Mouse (Mus musculus) liver, embryonic 14.5 days (tissue): ENCODE measurements around the gene Gys2. TPM values are rescaled to one million over a fixed set of nuclear protein-coding genes. Genes with fewer than 3 reads are reported as not detected.

Experiments used
- ATAC-seq: fragments of 200-750 bp; cut with Nextera tagmentation; 2 replicates; pipeline ENCODE4 v1.8.0; 2017; ENCODE audit warnings: moderate number of reproducible peaks, mild to moderate bottlenecking, moderate library complexity; ENCODE audit not compliant: insufficient read depth
- DNase-seq, 3 experiments: peaks; one replicate each; pipeline ENCODE4 v3.0.0-alpha.2; 2012 to 2013; ENCODE audit warnings: low read depth in 3 of 3, low spot score in 3 of 3
- H3K27ac ChIP-seq: fragments of 300-500 bp; sonication (generic); 2 replicates; pipeline ENCODE4 v1.5.1; 2014; ENCODE audit warnings: moderate library complexity, mild to moderate bottlenecking, control low read depth, inconsistent platforms
- H3K27me3 ChIP-seq: fragments of 300-500 bp; sonication (generic); 2 replicates; pipeline ENCODE4 v1.6.1; 2014; ENCODE audit warnings: mild to moderate bottlenecking, low read length, moderate library complexity; ENCODE audit not compliant: control insufficient read depth, insufficient read depth
- H3K36me3 ChIP-seq: fragments of 300-500 bp; sonication (generic); replicated peaks from 2 replicates; pipeline ENCODE4 v1.6.1; 2014; ENCODE audit warnings: low read depth; ENCODE audit not compliant: control insufficient read depth, insufficient read depth
- H3K4me1 ChIP-seq, 2 experiments: fragments of 200-500 bp in 1 of 2; fragments of 300-500 bp in 1 of 2; sonication (generic) in 1 of 2; replicated peaks; 2 replicates each; pipeline ENCODE4 v1.6.1; 2012 to 2014; ENCODE audit warnings: antibody characterized with exemption in 1 of 2, inconsistent platforms in 1 of 2, low read length in 1 of 2; ENCODE audit not compliant: control insufficient read depth in 2 of 2, insufficient read depth in 2 of 2
- H3K4me2 ChIP-seq: fragments of 300-500 bp; sonication (generic); 2 replicates; pipeline ENCODE4 v1.6.1; 2014; ENCODE audit warnings: low read depth, mild to moderate bottlenecking, control low read depth, moderate library complexity
- H3K4me3 ChIP-seq, 2 experiments: fragments of 200-500 bp in 1 of 2; fragments of 300-500 bp in 1 of 2; sonication (generic) in 1 of 2; 2 replicates each; pipeline ENCODE4 v1.5.1; 2012 to 2014; ENCODE audit warnings: low read depth in 2 of 2, low read length in 2 of 2, mild to moderate bottlenecking in 2 of 2, control low read depth in 1 of 2, inconsistent platforms in 1 of 2, moderate library complexity in 1 of 2; ENCODE audit not compliant: insufficient read depth in 1 of 2
- H3K9ac ChIP-seq: fragments of 300-500 bp; sonication (generic); replicated peaks from 2 replicates; pipeline ENCODE4 v1.6.1; 2014; ENCODE audit warnings: mild to moderate bottlenecking, control low read depth, moderate library complexity
- H3K9me3 ChIP-seq: fragments of 300-500 bp; sonication (generic); 2 replicates; pipeline ENCODE4 v1.6.1; 2016; ENCODE audit warnings: low read length, mixed read lengths; ENCODE audit not compliant: control insufficient read depth
- CTCF ChIP-seq: IDR thresholded peaks from 2 replicates; pipeline ENCODE4 v1.5.1; 2016; ENCODE audit warnings: antibody characterized with exemption, low read depth, control low read depth
- EP300 ChIP-seq: IDR thresholded peaks from 2 replicates; pipeline ENCODE4 v1.6.1; 2016; ENCODE audit warnings: antibody characterized with exemption, low read depth
- WGBS: fragments of 180-500 bp; shearing (Covaris S2); extraction: QIAGEN DNeasy Blood & Tissue Kit; methylation state at CpG from one replicate; pipeline ENCODE4 v1.1.7; 2014; ENCODE audit not compliant: insufficient replicate concordance; 5-methylcytosine and 5-hydroxymethylcytosine counted together
- polyA plus RNA-seq, 2 experiments: library from polyadenylated mRNA; depleted of rRNA in 1 of 2; stranded (reverse) in 1 of 2; unstranded in 1 of 2; fragments of >200 nt; fragmentation: Nextera tagmentation in 1 of 2; extraction: Ambion mirVana in 1 of 2; gene quantifications; 2 replicates each; pipeline versions ENCODE4 v1.2.1 to v1.2.3; 2012 to 2014

Gys2 gene
- polyA plus RNA-seq, 2 experiments, result 20.9 to 38.8 TPM

DNA sequence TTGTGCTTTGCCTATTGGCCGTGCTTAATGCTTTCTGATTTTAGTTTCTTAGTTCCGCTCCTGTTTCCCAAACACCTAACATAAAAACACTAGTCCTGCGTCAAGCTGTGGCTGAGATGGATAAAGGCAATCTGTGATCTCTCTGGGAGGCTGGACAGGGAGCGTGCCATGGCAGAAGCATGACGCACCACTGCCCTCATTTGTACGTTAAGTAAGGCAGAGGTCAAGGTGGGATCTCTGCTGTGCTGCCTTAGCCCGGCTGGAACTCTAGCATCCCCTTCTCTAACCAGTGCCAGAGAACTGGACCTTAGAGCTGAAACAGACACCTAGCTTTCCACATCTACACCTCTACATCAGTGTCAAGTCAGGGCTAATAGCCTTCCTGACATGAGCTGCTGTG is 91.3 kb downstream of the Gys2 start:
- 78% methylated on average over 7 of the region's 7 CpGs for WGBS
- no peak overlapping the region for H3K9ac ChIP-seq
- peaks cover 1% of the 10 kb centered on the region; the same call in 1 of the 2 replicates for H3K36me3 ChIP-seq
- no peak overlapping the region for H3K4me2 ChIP-seq
- TF ChIP-seq CTCF, result no peak
- no peak for TF ChIP-seq EP300
- peaks cover 4% of the 10 kb centered on the region in 2 experiments; a peak in 2 of 4 replicates for H3K4me1 ChIP-seq
- ATAC-seq (no peak), DNase-seq (no peak)
- H3K27ac ChIP-seq, result no peak overlapping the region
- no peak overlapping the region for H3K4me3 ChIP-seq
- H3K9me3 ChIP-seq, result no peaks in the 10 kb centered on the region
- H3K27me3 ChIP-seq, result no peaks in the 10 kb centered on the region

- Histone ChIP-seq H3K9me3 (no peaks in the 10 kb centered on the region), H3K4me2 (no peak overlapping the region), H3K36me3 (peaks cover 9% of the 10 kb centered on the region; the same call in 1 of the 2 replicates), H3K27me3 (no peaks in the 10 kb centered on the region), H3K27ac (no peak overlapping the region), H3K9ac (no peak overlapping the region), H3K4me1 (0 out of 4 replicates have a peak, but pooled peaks cover 0 to 3% of the 10 kb centered on the region in 2 experiments), H3K4me3 (no peak overlapping the region)
- no peak for ATAC-seq
- no peak for TF ChIP-seq CTCF
- TF ChIP-seq EP300, result no peak
- no peak for DNase-seq
- 80% methylated on average over 6 of the region's 6 CpGs for WGBS
Observed at GRCm38 (mm10) chr6:142379961-142380360, 92.9 kb downstream of the Gys2 start.

GRCm38 (mm10) chr6:142378576-142379330 is 94.2 kb downstream of the Gys2 start:
- no peak overlapping the region for H3K4me3 ChIP-seq
- H3K4me1 ChIP-seq, result no peaks in the 10 kb centered on the region
- H3K27ac ChIP-seq, result no peak overlapping the region
- no peaks in the 10 kb centered on the region for H3K27me3 ChIP-seq
- H3K36me3 ChIP-seq, result peaks cover 11% of the 10 kb centered on the region; the same call in 1 of the 2 replicates
- no peak for DNase-seq
- ATAC-seq, result no peak
- 74% methylated on average over 8 of the region's 8 CpGs for WGBS
- no peak overlapping the region for H3K4me2 ChIP-seq
- H3K9ac ChIP-seq, result no peak overlapping the region
- TF ChIP-seq CTCF (no peak), EP300 (no peak)
- no peaks in the 10 kb centered on the region for H3K9me3 ChIP-seq

DNA sequence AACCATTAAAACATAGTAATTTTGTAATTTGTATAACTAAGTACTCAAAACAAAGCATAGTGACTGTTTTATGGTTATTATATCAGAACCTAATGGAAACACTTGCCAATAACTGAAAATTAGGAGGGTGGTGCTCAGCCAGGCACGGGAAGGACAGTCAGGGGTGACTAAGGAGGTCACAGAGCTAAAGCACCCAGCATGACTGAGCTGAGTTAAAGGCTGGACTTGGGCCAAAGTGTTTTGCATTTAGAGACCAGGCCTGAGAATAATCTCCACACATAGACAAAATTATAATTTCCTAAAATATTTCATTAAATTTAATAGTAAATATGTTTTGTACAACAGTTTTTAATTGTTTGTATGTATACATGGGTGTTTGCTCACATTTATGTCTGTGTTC is 95.8 kb downstream of the Gys2 start:
- DNase-seq (no peak), ATAC-seq (no peak)
- H3K9ac ChIP-seq, result no peak overlapping the region
- H3K27me3 ChIP-seq, result no peaks in the 10 kb centered on the region
- H3K4me2 ChIP-seq, result no peak overlapping the region
- no peaks in the 10 kb centered on the region for H3K9me3 ChIP-seq
- TF ChIP-seq EP300 (no peak), CTCF (no peak)
- H3K36me3 ChIP-seq, result peaks cover 15% of the 10 kb centered on the region
- no peak overlapping the region for H3K27ac ChIP-seq
- WGBS, result 70% methylated on average over 1 of the region's 1 CpGs
- H3K4me1 ChIP-seq, result no peaks in the 10 kb centered on the region
- H3K4me3 ChIP-seq, result no peak overlapping the region

Other genes starting within 250 kb of the Gys2 start
- gene Iapp, start 174.7 kb downstream of the Gys2 start, polyA plus RNA-seq (2012; rRNA removed), result 0.08 and 0.16 TPM in 2 replicates
- gene Iapp, start 174.7 kb downstream of the Gys2 start, polyA plus RNA-seq (2014; fragmentation: Nextera tagmentation; extraction: Ambion mirVana), result not detected in 2 replicates
- gene Slco1a5, start 150.1 kb downstream of the Gys2 start, polyA plus RNA-seq (2012; rRNA removed), result not detected in 2 replicates
- not detected in 2 replicates for gene Slco1a5, start 150.1 kb downstream of the Gys2 start, polyA plus RNA-seq (2014; fragmentation: Nextera tagmentation; extraction: Ambion mirVana)
- 1.5 and 2.5 TPM in 2 replicates for gene Pyroxd1, start 127.5 kb downstream of the Gys2 start, polyA plus RNA-seq (2012; rRNA removed)
- 6.1 and 6.4 TPM in 2 replicates for gene Pyroxd1, start 127.5 kb downstream of the Gys2 start, polyA plus RNA-seq (2014; fragmentation: Nextera tagmentation; extraction: Ambion mirVana)
- gene Recql, start 86.0 kb downstream of the Gys2 start, polyA plus RNA-seq (2012; rRNA removed), result 7.1 and 10.1 TPM in 2 replicates
- gene Recql, start 86.0 kb downstream of the Gys2 start, polyA plus RNA-seq (2014; fragmentation: Nextera tagmentation; extraction: Ambion mirVana), result 14.2 and 17.0 TPM in 2 replicates
- gene Golt1b, start 85.9 kb downstream of the Gys2 start, polyA plus RNA-seq (2012; rRNA removed), result 7.0 and 7.9 TPM in 2 replicates
- gene Golt1b, start 85.9 kb downstream of the Gys2 start, polyA plus RNA-seq (2014; fragmentation: Nextera tagmentation; extraction: Ambion mirVana), result 39.4 and 40.1 TPM in 2 replicates
- gene Spx, start 59.7 kb downstream of the Gys2 start, polyA plus RNA-seq (2012; rRNA removed), result 0.41 and 0.65 TPM in 2 replicates
- 0.20 and 0.29 TPM in 2 replicates for gene Spx, start 59.7 kb downstream of the Gys2 start, polyA plus RNA-seq (2014; fragmentation: Nextera tagmentation; extraction: Ambion mirVana)
- 13.7 and 16.0 TPM in 2 replicates for gene Ldhb, start 34.8 kb upstream of the Gys2 start, polyA plus RNA-seq (2012; rRNA removed)
- gene Ldhb, start 34.8 kb upstream of the Gys2 start, polyA plus RNA-seq (2014; fragmentation: Nextera tagmentation; extraction: Ambion mirVana), result 20.8 and 22.3 TPM in 2 replicates
- 0.87 and 0.89 TPM in 2 replicates for gene Kcnj8, start 98.5 kb upstream of the Gys2 start, polyA plus RNA-seq (2012; rRNA removed)
- gene Kcnj8, start 98.5 kb upstream of the Gys2 start, polyA plus RNA-seq (2014; fragmentation: Nextera tagmentation; extraction: Ambion mirVana), result 1.6 TPM in 2 replicates
- 1.6 and 2.0 TPM in 2 replicates for gene Abcc9, start 229.2 kb upstream of the Gys2 start, polyA plus RNA-seq (2012; rRNA removed)
- 1.0 and 1.3 TPM in 2 replicates for gene Abcc9, start 229.2 kb upstream of the Gys2 start, polyA plus RNA-seq (2014; fragmentation: Nextera tagmentation; extraction: Ambion mirVana)